Mouse (Mus musculus) CH12.LX (cell line): ENCODE results near the gene Gpr142.

ENCODE experiments used
- EP300 ChIP-seq: IDR thresholded peaks from 2 replicates; pipeline ENCODE4 v1.6.1; 2011; ENCODE audit warnings: low read length, improper control_type of control experiment
- RCOR1 ChIP-seq: conservative IDR thresholded peaks from 2 replicates; pipeline ENCODE4 v1.6.1; 2012; ENCODE audit warnings: low read depth, mild to moderate bottlenecking, inconsistent platforms, low read length, improper control_type of control experiment

DNA sequence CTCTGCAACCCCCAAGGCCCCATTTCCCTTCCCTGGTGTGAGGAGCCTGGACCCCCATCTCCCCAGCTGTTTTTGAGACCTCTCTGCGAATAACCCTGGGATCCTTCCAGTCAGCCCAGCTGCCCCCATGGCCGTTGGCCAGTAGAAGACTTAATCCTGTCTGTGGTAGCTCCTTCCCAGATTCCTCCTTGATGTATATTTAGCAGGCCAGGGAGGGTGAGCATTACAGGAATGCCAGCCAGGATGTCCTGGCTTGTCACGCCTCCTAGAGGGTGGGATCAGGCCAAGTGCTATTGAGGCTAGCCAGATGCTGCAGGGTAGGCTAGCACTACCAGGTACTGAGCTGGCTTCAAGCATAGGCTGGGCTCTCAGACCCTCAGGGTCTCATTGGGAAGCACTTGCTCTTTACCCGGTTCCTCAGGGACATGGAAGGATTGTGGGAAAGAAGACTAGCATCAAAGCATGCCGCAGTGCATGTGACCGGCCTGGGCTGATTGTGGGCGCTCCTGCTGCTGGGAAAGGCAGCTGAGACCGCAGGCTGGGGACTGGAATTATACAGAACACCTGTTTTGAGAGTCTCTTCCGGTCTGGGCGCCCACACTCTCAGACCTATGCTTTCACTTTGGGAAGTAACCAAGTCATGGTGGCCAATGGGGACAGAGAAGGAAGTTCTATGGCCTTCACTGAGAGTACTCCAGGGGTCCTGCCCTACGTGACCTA lies 16.3 kb downstream of the Gpr142 start:
- TF ChIP-seq RCOR1: no peak
- TF ChIP-seq EP300: no peak
